Mouse (Mus musculus) hindbrain, embryonic 10.5 days (tissue): ENCODE data around the gene Thoc2. TPM values are rescaled to one million over a fixed set of nuclear protein-coding genes. Genes with fewer than 3 reads are reported as not detected.

ENCODE experiments used
- DNase-seq: peaks from one replicate; pipeline ENCODE4 v3.0.0-alpha.2; 2017; ENCODE audit warnings: low spot score
- H3K27ac ChIP-seq: fragments of 300-500 bp; sonication (generic); 2 replicates; pipeline ENCODE4 v1.5.1; 2016; ENCODE audit warnings: mild to moderate bottlenecking, moderate library complexity
- H3K27me3 ChIP-seq: fragments of 300-500 bp; sonication (generic); 2 replicates; pipeline ENCODE4 v1.6.1; 2016; ENCODE audit warnings: mild to moderate bottlenecking; ENCODE audit not compliant: poor library complexity, insufficient read depth, severe bottlenecking
- H3K36me3 ChIP-seq: fragments of 300-500 bp; sonication (generic); 2 replicates; pipeline ENCODE4 v1.6.1; 2016; ENCODE audit warnings: mild to moderate bottlenecking, moderate library complexity
- H3K4me1 ChIP-seq: fragments of 300-500 bp; sonication (generic); replicated peaks from 2 replicates; pipeline ENCODE4 v1.6.1; 2016; ENCODE audit warnings: mild to moderate bottlenecking
- H3K4me3 ChIP-seq: fragments of 300-500 bp; sonication (generic); 2 replicates; pipeline ENCODE4 v1.5.1; 2016; ENCODE audit warnings: mild to moderate bottlenecking, moderate library complexity
- H3K9me3 ChIP-seq: fragments of 300-500 bp; sonication (generic); 2 replicates; pipeline ENCODE4 v1.6.1; 2016; ENCODE audit warnings: mild to moderate bottlenecking, moderate library complexity
- WGBS: fragments of 180-500 bp; shearing (Covaris S2); methylation state at CpG from one replicate; pipeline ENCODE4 v1.1.7; 2016; 5-methylcytosine and 5-hydroxymethylcytosine counted together
- polyA plus RNA-seq: library from polyadenylated mRNA; unstranded; fragments of >200 nt; fragmentation: Nextera tagmentation; extraction: Ambion mirVana; gene quantifications from 2 replicates; pipeline ENCODE4 v1.2.1, GENCODE M21; 2016

Gene Thoc2
- polyA plus RNA-seq, 1 experiment from 2014 or later, result 65.3 TPM

- Histone ChIP-seq H3K36me3 (peaks cover 18% of the 10 kb centered on the region), H3K9me3 (no peaks in the 10 kb centered on the region), H3K27ac (no peak overlapping the region), H3K4me3 (no peak overlapping the region), H3K4me1 (no peaks in the 10 kb centered on the region), H3K27me3 (no peaks in the 10 kb centered on the region)
- DNase-seq, result no peak
Measured at GRCm38 (mm10) chrX:41837823-41838222, 82.7 kb downstream of the Thoc2 start.

- Histone ChIP-seq H3K27ac (no peak overlapping the region), H3K4me1 (no peaks in the 10 kb centered on the region), H3K27me3 (no peaks in the 10 kb centered on the region), H3K36me3 (peaks cover 8% of the 10 kb centered on the region), H3K4me3 (no peak overlapping the region), H3K9me3 (no peaks in the 10 kb centered on the region)
- no peak for DNase-seq
Measured at GRCm38 (mm10) chrX:41805592-41805991, 114.9 kb downstream of the Thoc2 start.

GRCm38 (mm10) chrX:41793303-41793702 is 127.2 kb downstream of the Thoc2 start:
- WGBS, result 89% methylated on average over 6 of the region's 6 CpGs
- no peak for DNase-seq

More at GRCm38 (mm10) chrX:41793303-41793702, 127.2 kb downstream of the Thoc2 start:
- no peaks in the 10 kb centered on the region for H3K9me3 ChIP-seq
- H3K4me1 ChIP-seq, result no peaks in the 10 kb centered on the region
- H3K27ac ChIP-seq, result no peak overlapping the region
- H3K27me3 ChIP-seq, result no peaks in the 10 kb centered on the region
- peaks cover 5% of the 10 kb centered on the region; the same call in 1 of the 2 replicates for H3K36me3 ChIP-seq
- H3K4me3 ChIP-seq, result no peak overlapping the region

Other genes with a start within 250 kb of the Thoc2 start
- gene Xiap, start 139.0 kb upstream of the Thoc2 start, polyA plus RNA-seq, result 9.3 and 9.6 TPM in 2 replicates
- gene Stag2, start 228.6 kb upstream of the Thoc2 start, polyA plus RNA-seq, result 32.7 and 40.1 TPM in 2 replicates